Mouse (Mus musculus) cerebellum, adult 2 months (tissue): ENCODE results near the gene Ggnbp2.

Source experiments
- CTCF ChIP-seq: fragments of 200-500 bp; IDR thresholded peaks from 2 replicates; pipeline ENCODE4 v1.5.1; 2011; ENCODE audit warnings: low read depth, mild to moderate bottlenecking, control low read depth, low read length, moderate library complexity, borderline replicate concordance; ENCODE audit not compliant: insufficient read depth
- POLR2A ChIP-seq: fragments of 200-500 bp; IDR thresholded peaks from 2 replicates; pipeline ENCODE4 v1.6.1; 2011; ENCODE audit warnings: low read length, control low read depth, borderline replicate concordance; ENCODE audit not compliant: insufficient read depth

DNA sequence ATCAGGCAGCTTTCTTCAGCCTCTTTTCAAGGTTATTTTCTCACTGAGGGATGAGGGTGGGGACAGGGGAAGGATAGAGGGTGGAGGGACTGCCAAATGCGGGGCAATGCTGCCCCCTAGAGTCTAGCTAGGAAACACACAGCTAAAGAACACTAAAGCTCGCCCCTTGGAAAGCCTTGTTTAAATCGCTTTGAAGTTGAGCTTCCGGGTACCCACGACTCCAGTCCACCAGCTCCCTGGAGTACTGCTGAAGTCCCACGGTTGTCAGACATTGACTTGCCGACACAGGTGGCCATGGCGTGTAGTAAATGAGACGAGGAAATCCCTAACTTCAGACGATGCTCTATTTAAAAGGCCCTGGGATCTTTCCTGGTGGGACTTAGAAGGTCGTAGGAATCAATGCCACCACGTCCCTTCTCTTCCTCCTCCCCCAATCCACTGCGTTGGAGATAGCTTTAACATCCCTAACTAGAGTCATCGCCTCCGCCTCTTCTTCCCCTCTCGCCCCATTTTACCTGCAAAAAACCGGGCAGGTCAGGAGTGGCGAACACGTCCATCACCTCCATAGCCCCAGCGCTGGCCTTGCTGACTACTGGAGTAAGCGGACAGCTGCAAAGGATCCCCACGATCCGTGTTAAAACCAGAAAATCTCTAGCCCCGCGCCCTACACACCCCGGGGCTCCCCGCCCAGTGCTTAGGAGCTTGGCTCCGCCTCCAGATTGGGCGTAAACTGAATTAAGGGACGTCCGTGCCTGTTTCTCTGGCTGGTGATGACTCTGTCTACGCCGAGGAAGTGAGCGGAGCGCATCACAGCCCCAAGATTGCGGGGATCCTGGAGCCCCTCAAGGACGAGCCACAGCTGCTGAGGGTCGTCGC lies 52.3 kb downstream of the Ggnbp2 start:
- no peak; the same call in 1 of the 2 replicates for TF ChIP-seq POLR2A
- TF ChIP-seq CTCF: peak; percentile 88
